ENCODE assay signal across 8 mouse cellular contexts in the genomic region with DNA sequence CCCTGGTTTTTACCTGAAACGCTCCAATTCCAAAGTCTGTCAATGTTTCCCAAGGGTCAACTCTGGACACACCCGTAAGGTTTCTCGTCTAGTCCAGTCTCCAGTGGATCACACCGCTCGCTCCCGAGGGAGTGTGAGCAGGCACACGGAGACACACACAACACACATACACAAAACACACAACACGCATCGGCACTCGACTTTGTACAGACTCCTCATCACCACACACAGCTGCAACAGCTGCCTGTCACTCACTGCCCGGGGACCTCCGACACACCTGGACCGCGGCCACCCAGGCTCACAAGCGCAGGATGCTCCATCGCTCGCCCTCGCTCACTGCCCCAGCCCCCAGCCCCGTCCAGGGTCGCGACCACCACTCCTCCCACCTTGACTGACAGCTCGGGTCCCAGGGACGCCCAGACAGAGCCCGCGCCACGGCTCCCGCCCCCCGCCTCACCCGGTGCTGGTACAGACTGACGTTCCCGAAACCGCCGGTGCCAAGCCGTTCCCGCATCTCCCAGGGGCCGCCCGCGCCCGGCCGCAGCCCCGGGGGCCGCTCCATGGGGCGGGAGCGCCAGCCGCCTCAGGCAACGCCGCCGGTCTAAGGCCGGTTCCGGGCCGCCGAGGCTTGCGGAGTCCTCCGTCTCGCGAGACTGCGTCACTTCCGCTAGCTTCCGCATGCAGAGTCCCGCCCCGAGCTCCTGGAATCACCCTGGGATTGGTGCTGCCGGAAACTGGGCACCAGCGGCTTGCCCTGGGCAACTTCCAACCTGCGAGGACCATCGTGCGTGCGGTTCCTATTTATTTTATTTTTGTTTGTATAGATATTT. TPM values are rescaled to one million over a fixed set of nuclear protein-coding genes. Genes with fewer than 3 reads are reported as not detected.
DNase-seq lines count a peak whose midpoint lies in the region; ATAC-seq and TF ChIP-seq lines count a peak whose summit lies in the region.

A gene (minus strand): TSS at position 650 of the 830 bp plus-strand sequence.

- intact Hi-C loops in heart, postnatal 36 days (cut with DNase I), result loop anchor here (2.0 kb wide), 2 partner anchors 28 to 38 kb away; a partner anchor contains a TSS

- H3K9me3 ChIP-seq in G1E (replicated peaks), result no peaks in the 10 kb centered on the region
- H3K9me3 ChIP-seq in forebrain, embryonic 16.5 days (ENCODE audit: control insufficient read depth, low read length), result no peaks in the 10 kb centered on the region
- no peaks in the 10 kb centered on the region for H3K9me3 ChIP-seq in lung, embryonic 14.5 days (ENCODE audit: low read depth, low read length)

- H3K9ac ChIP-seq in forebrain, embryonic 16.5 days (replicated peaks; ENCODE audit: low read depth, low read length), result peak within 1 kb of the TSS; percentile 98
- H3K9ac ChIP-seq in lung, embryonic 14.5 days, result peak within 1 kb of the TSS; percentile 93

- H3K4me1 ChIP-seq in G1E (ENCODE audit: insufficient read depth, low read depth, low read length), result peaks cover 34% of the 10 kb centered on the region
- H3K4me1 ChIP-seq in forebrain, embryonic 16.5 days (replicated peaks; ENCODE audit: control insufficient read depth, insufficient read depth, low read length), result peaks cover 21% of the 10 kb centered on the region
- peaks cover 3% of the 10 kb centered on the region for H3K4me1 ChIP-seq in lung, embryonic 14.5 days (ENCODE audit: insufficient read depth)
- H3K4me1 ChIP-seq in olfactory bulb, adult 2 months (ENCODE audit: control insufficient read depth, insufficient read depth, low read length), result no peaks in the 10 kb centered on the region
- H3K4me1 ChIP-seq in thymus, adult 2 months (replicated peaks; ENCODE audit: control insufficient read depth, insufficient read depth, low read length), result peaks cover 8% of the 10 kb centered on the region

- peak within 1 kb of the TSS; percentile 96 for H3K4me2 ChIP-seq in forebrain, embryonic 16.5 days (ENCODE audit: low read length)
- peak within 1 kb of the TSS; percentile 97 for H3K4me2 ChIP-seq in lung, embryonic 14.5 days

- peak; percentile 95 for DNase-seq in G1E (ENCODE audit: low spot score)
- peak; percentile 95 to 97 for DNase-seq in cerebellum, adult 18-20 months
- peak; percentile 96 to 98 for DNase-seq in heart, postnatal 36 days
- peak; percentile 94 to 96 for DNase-seq in layer of hippocampus, adult 2 months (ENCODE audit: low spot score in 2 of 2)
- DNase-seq in lung, embryonic 14.5 days, result peak; percentile 100
- DNase-seq in thymus, adult 2 months, result peak; percentile 95

- H3K27ac ChIP-seq in forebrain, embryonic 16.5 days (ENCODE audit: low read length), result peak within 1 kb of the TSS; percentile 55
- H3K27ac ChIP-seq in layer of hippocampus, adult 2 months, result peak within 1 kb of the TSS; percentile 95
- peak within 1 kb of the TSS; percentile 50 for H3K27ac ChIP-seq in lung, embryonic 14.5 days (ENCODE audit: low read depth)
- H3K27ac ChIP-seq in olfactory bulb, adult 2 months (ENCODE audit: insufficient read depth, low read depth, low read length), result peak within 1 kb of the TSS; percentile 46; the same call in 1 of the 2 replicates
- no peak within 1 kb of the TSS for H3K27ac ChIP-seq in thymus, adult 2 months (ENCODE audit: control insufficient read depth, insufficient read depth, low read length)

- no peak for TF ChIP-seq CTCF in G1E (IDR thresholded peaks at IDR 0.05; ENCODE audit: low read depth, low read length)
- TF ChIP-seq CTCF in layer of hippocampus, adult 2 months (conservative IDR thresholded peaks at IDR 0.05), result no peak
- TF ChIP-seq CTCF in lung, embryonic 14.5 days (IDR thresholded peaks at IDR 0.05; ENCODE audit: low read depth), result no peak
- TF ChIP-seq CTCF in olfactory bulb, adult 2 months (IDR thresholded peaks at IDR 0.05; ENCODE audit: insufficient read depth, low read depth, low read length), result no peak
- TF ChIP-seq CTCF in thymus, adult 2 months (IDR thresholded peaks at IDR 0.05; ENCODE audit: borderline replicate concordance, control insufficient read depth, extremely low read depth, insufficient read depth, low read length, poor library complexity), result 0 out of 2 replicates have a peak, but pooled peaks have one; percentile 15

- H3K4me3 ChIP-seq in G1E (ENCODE audit: low read depth, low read length), result peak within 1 kb of the TSS; percentile 100
- peak within 1 kb of the TSS; percentile 89 for H3K4me3 ChIP-seq in forebrain, embryonic 16.5 days (replicated peaks; ENCODE audit: low read length)
- peak within 1 kb of the TSS; percentile 92 for H3K4me3 ChIP-seq in layer of hippocampus, adult 2 months
- peak within 1 kb of the TSS; percentile 92 for H3K4me3 ChIP-seq in lung, embryonic 14.5 days (ENCODE audit: low read depth, low read length)
- peak within 1 kb of the TSS; percentile 91 for H3K4me3 ChIP-seq in olfactory bulb, adult 2 months (ENCODE audit: insufficient read depth, low read depth, low read length)
- H3K4me3 ChIP-seq in thymus, adult 2 months (ENCODE audit: control insufficient read depth, insufficient read depth, low read length), result peak within 1 kb of the TSS; percentile 94

- TF ChIP-seq POLR2A in olfactory bulb, adult 2 months (IDR thresholded peaks at IDR 0.05; ENCODE audit: insufficient read depth, low read depth, low read length), result peak; percentile 94
- TF ChIP-seq POLR2A in thymus, adult 2 months (IDR thresholded peaks at IDR 0.05; ENCODE audit: control insufficient read depth, extremely low read depth, insufficient read depth, low read length, poor library complexity), result peak; percentile 86

- no peaks in the 10 kb centered on the region for H3K27me3 ChIP-seq in G1E (ENCODE audit: insufficient read depth, low read length)
- H3K27me3 ChIP-seq in forebrain, embryonic 16.5 days (replicated peaks; ENCODE audit: control insufficient read depth, insufficient read depth, low read length), result no peaks in the 10 kb centered on the region
- no peaks in the 10 kb centered on the region for H3K27me3 ChIP-seq in lung, embryonic 14.5 days (ENCODE audit: insufficient read depth, low read length)
- H3K27me3 ChIP-seq in thymus, adult 2 months (ENCODE audit: control insufficient read depth, insufficient read depth, low read length), result no peaks in the 10 kb centered on the region

- peaks cover 51% of the 10 kb centered on the region for H3K36me3 ChIP-seq in G1E (replicated peaks)
- H3K36me3 ChIP-seq in forebrain, embryonic 16.5 days (ENCODE audit: control insufficient read depth, insufficient read depth), result peaks cover 7% of the 10 kb centered on the region
- peaks cover 31% of the 10 kb centered on the region for H3K36me3 ChIP-seq in lung, embryonic 14.5 days (ENCODE audit: insufficient read depth)
- peaks cover 3% of the 10 kb centered on the region; the same call in 1 of the 2 replicates for H3K36me3 ChIP-seq in thymus, adult 2 months (ENCODE audit: control insufficient read depth, insufficient read depth, low read length)

- WGBS in forebrain, embryonic 16.5 days, result under 1% methylated on average over 64 of the region's 67 CpGs
- WGBS in lung, embryonic 14.5 days, result 1% methylated on average over 67 of the region's 67 CpGs
- under 1% methylated on average over 67 of the region's 67 CpGs for WGBS in olfactory bulb, adult 2 months
- 1% methylated on average over 66 of the region's 67 CpGs for WGBS in thymus, adult 2 months

- ATAC-seq in G1E (ENCODE audit: extremely low read depth, insufficient number of reproducible peaks, low FRiP score, poor library complexity, severe bottlenecking), result peak; percentile 85
- ATAC-seq in forebrain, embryonic 16.5 days, result peak; percentile 100
- ATAC-seq in lung, embryonic 14.5 days (ENCODE audit: insufficient read depth), result peak; percentile 99

RNA-seq across cellular contexts. Expression of the gene that starts here (rescaled TPM):
- total RNA-seq in G1E (2014; fragmentation: Nextera tagmentation), result 48.4 and 54.9 TPM in 2 replicates
- total RNA-seq in G1E (2017), result 77.6 and 94.1 TPM in 2 replicates
- polyA plus RNA-seq in G1E (2012), result 13.8 and 14.3 TPM in 2 replicates
- 61.7 and 72.4 TPM in 2 replicates for polyA plus RNA-seq in forebrain, embryonic 16.5 days (2015; fragmentation: Nextera tagmentation; extraction: Ambion mirVana)
- total RNA-seq in heart, postnatal 36 days (2021), result 10 to 100 TPM; 25.8 to 29.0 TPM
- 10 to 100 TPM; 47.1 to 58.0 TPM for total RNA-seq in layer of hippocampus, adult 2 months (2021)
- 42.0 and 44.7 TPM in 2 replicates for polyA plus RNA-seq in lung, embryonic 14.5 days (2014; fragmentation: Nextera tagmentation; extraction: Ambion mirVana)
- polyA plus RNA-seq in olfactory bulb, adult 2 months (2012; ENCODE audit: insufficient read depth, insufficient read length, low replicate concordance, missing spikeins), result not detected in 2 replicates
- 23.6 and 26.4 TPM in 2 replicates for polyA plus RNA-seq in thymus, adult 2 months (2012; rRNA removed)
